Mouse (Mus musculus): ENCODE results near the gene Gm15107.
"Not testable (repeated sequence)": the region's sequence is repeated elsewhere in the genome, so short reads cannot be mapped to it uniquely, and the experiment has no call there.

The Gm15107 gene

GRCm38 (mm10) chrX:148180424-148180823, at the start of gene Gm15107:
Gene Gm15107, plus strand, starts transcription at chrX:148180724.
- not testable (repeated sequence) for DNase-seq (ENCODE audit: low spot score)
